Mouse (Mus musculus): ENCODE measurements around the gene Hipk3. TPM values are rescaled to one million over a fixed set of nuclear protein-coding genes. Genes with fewer than 3 reads are reported as not detected.

Gene Hipk3
- polyA plus RNA-seq, 1 experiment: 28.5 TPM

DNA sequence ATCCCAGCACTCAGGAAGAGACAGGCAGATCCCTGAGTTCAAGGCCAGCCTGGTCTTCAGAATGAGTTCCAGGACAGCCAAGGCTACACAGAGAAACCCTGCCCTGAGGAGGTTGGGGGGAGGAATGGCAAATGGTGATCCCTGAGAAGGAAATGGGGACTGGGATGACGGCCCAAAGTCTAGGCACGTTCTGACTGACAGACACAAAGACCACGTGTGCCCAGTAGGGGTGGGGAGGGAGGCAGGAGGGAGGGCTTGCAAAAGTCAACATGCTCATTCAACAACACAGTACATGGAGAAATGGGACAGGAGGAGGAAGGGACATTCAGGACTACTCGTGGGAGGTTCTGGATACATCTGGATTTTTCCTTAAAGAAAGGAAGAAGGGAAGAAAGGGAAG, 81.8 kb downstream of the Hipk3 start:
- no peak overlapping the region for H3K4me3 ChIP-seq (ENCODE audit: control insufficient read depth, insufficient read depth, low read length)
- WGBS: 32% methylated on average over 4 of the region's 4 CpGs
- H3K4me1 ChIP-seq (replicated peaks; ENCODE audit: control insufficient read depth, insufficient read depth, low read length): peaks cover 15% of the 10 kb centered on the region; the same call in 1 of the 2 replicates
- H3K36me3 ChIP-seq (ENCODE audit: control insufficient read depth, insufficient read depth, low read length): no peaks in the 10 kb centered on the region
- DNase-seq: no peak
- H3K27me3 ChIP-seq (ENCODE audit: control insufficient read depth, insufficient read depth, low read length): peaks cover 5% of the 10 kb centered on the region
- TF ChIP-seq CTCF (IDR thresholded peaks at IDR 0.05; ENCODE audit: borderline replicate concordance, control insufficient read depth, extremely low read depth, insufficient read depth, low read length, poor library complexity) (no peak), POLR2A (IDR thresholded peaks at IDR 0.05; ENCODE audit: control insufficient read depth, extremely low read depth, insufficient read depth, low read length, poor library complexity) (no peak)
- no peak overlapping the region for H3K27ac ChIP-seq (ENCODE audit: control insufficient read depth, insufficient read depth, low read length)

GRCm38 (mm10) chr2:104411806-104412205, 82.4 kb downstream of the Hipk3 start:
- DNase-seq: peak; percentile 34
- Histone ChIP-seq H3K27ac (ENCODE audit: control insufficient read depth, insufficient read depth, low read length) (no peak overlapping the region), H3K36me3 (ENCODE audit: control insufficient read depth, insufficient read depth, low read length) (no peaks in the 10 kb centered on the region), H3K4me1 (replicated peaks; ENCODE audit: control insufficient read depth, insufficient read depth, low read length) (peaks cover 15% of the 10 kb centered on the region; the same call in 1 of the 2 replicates), H3K4me3 (ENCODE audit: control insufficient read depth, insufficient read depth, low read length) (no peak overlapping the region), H3K27me3 (ENCODE audit: control insufficient read depth, insufficient read depth, low read length) (peaks cover 5% of the 10 kb centered on the region)
- WGBS: 54% methylated on average over 7 of the region's 7 CpGs
- no peak for TF ChIP-seq CTCF (IDR thresholded peaks at IDR 0.05; ENCODE audit: borderline replicate concordance, control insufficient read depth, extremely low read depth, insufficient read depth, low read length, poor library complexity)
- TF ChIP-seq POLR2A (IDR thresholded peaks at IDR 0.05; ENCODE audit: control insufficient read depth, extremely low read depth, insufficient read depth, low read length, poor library complexity): no peak

GRCm38 (mm10) chr2:104410963-104411545, 83.2 kb downstream of the Hipk3 start, which contains the start of gene D430041D05Rik:
Gene D430041D05Rik (minus strand): TSS chr2:104411013.
- no peak within 1 kb of the TSS for H3K27ac ChIP-seq (ENCODE audit: control insufficient read depth, insufficient read depth, low read length)
- peaks cover 15% of the 10 kb centered on the region; the same call in 1 of the 2 replicates for H3K4me1 ChIP-seq (replicated peaks; ENCODE audit: control insufficient read depth, insufficient read depth, low read length)
- no peaks in the 10 kb centered on the region for H3K36me3 ChIP-seq (ENCODE audit: control insufficient read depth, insufficient read depth, low read length)
- H3K27me3 ChIP-seq (ENCODE audit: control insufficient read depth, insufficient read depth, low read length): peaks cover 5% of the 10 kb centered on the region
- peak within 1 kb of the TSS; percentile 26 for H3K4me3 ChIP-seq (ENCODE audit: control insufficient read depth, insufficient read depth, low read length)
- WGBS: 65% methylated on average over 4 of the region's 4 CpGs
- DNase-seq: no peak
- no peak for TF ChIP-seq CTCF (IDR thresholded peaks at IDR 0.05; ENCODE audit: borderline replicate concordance, control insufficient read depth, extremely low read depth, insufficient read depth, low read length, poor library complexity)
- no peak for TF ChIP-seq POLR2A (IDR thresholded peaks at IDR 0.05; ENCODE audit: control insufficient read depth, extremely low read depth, insufficient read depth, low read length, poor library complexity)

GRCm38 (mm10) chr2:104409851-104410821, 84.1 kb downstream of the Hipk3 start:
- H3K4me3 ChIP-seq (ENCODE audit: control insufficient read depth, insufficient read depth, low read length): peak overlapping the region; percentile 26
- H3K4me1 ChIP-seq (replicated peaks; ENCODE audit: control insufficient read depth, insufficient read depth, low read length): peaks cover 15% of the 10 kb centered on the region; the same call in 1 of the 2 replicates
- peaks cover 5% of the 10 kb centered on the region for H3K27me3 ChIP-seq (ENCODE audit: control insufficient read depth, insufficient read depth, low read length)
- no peak for TF ChIP-seq POLR2A (IDR thresholded peaks at IDR 0.05; ENCODE audit: control insufficient read depth, extremely low read depth, insufficient read depth, low read length, poor library complexity)
- no peak for TF ChIP-seq CTCF (IDR thresholded peaks at IDR 0.05; ENCODE audit: borderline replicate concordance, control insufficient read depth, extremely low read depth, insufficient read depth, low read length, poor library complexity)
- no peaks in the 10 kb centered on the region for H3K36me3 ChIP-seq (ENCODE audit: control insufficient read depth, insufficient read depth, low read length)
- WGBS: 2% methylated on average over 107 of the region's 111 CpGs
- H3K27ac ChIP-seq (ENCODE audit: control insufficient read depth, insufficient read depth, low read length): no peak overlapping the region
- peak; percentile 53 for DNase-seq

- peaks cover 15% of the 10 kb centered on the region; the same call in 1 of the 2 replicates for H3K4me1 ChIP-seq (replicated peaks; ENCODE audit: control insufficient read depth, insufficient read depth, low read length)
- no peak for DNase-seq
- no peak overlapping the region for H3K27ac ChIP-seq (ENCODE audit: control insufficient read depth, insufficient read depth, low read length)
- H3K4me3 ChIP-seq (ENCODE audit: control insufficient read depth, insufficient read depth, low read length): no peak overlapping the region
- no peak for TF ChIP-seq CTCF (IDR thresholded peaks at IDR 0.05; ENCODE audit: borderline replicate concordance, control insufficient read depth, extremely low read depth, insufficient read depth, low read length, poor library complexity)
- TF ChIP-seq POLR2A (IDR thresholded peaks at IDR 0.05; ENCODE audit: control insufficient read depth, extremely low read depth, insufficient read depth, low read length, poor library complexity): no peak
- H3K27me3 ChIP-seq (ENCODE audit: control insufficient read depth, insufficient read depth, low read length): peaks cover 5% of the 10 kb centered on the region
- no peaks in the 10 kb centered on the region for H3K36me3 ChIP-seq (ENCODE audit: control insufficient read depth, insufficient read depth, low read length)
- 78% methylated on average over 7 of the region's 7 CpGs for WGBS
These were observed 85.9 kb downstream of the Hipk3 start for GRCm38 (mm10) chr2:104408351-104408750.

GRCm38 (mm10) chr2:104407913-104408312, 86.3 kb downstream of the Hipk3 start:
- 69% methylated on average over 4 of the region's 4 CpGs for WGBS

More at GRCm38 (mm10) chr2:104407913-104408312, 86.3 kb downstream of the Hipk3 start:
- H3K36me3 ChIP-seq (ENCODE audit: control insufficient read depth, insufficient read depth, low read length): no peaks in the 10 kb centered on the region
- H3K4me1 ChIP-seq (replicated peaks; ENCODE audit: control insufficient read depth, insufficient read depth, low read length): peaks cover 15% of the 10 kb centered on the region; the same call in 1 of the 2 replicates
- no peak overlapping the region for H3K27ac ChIP-seq (ENCODE audit: control insufficient read depth, insufficient read depth, low read length)
- TF ChIP-seq CTCF (IDR thresholded peaks at IDR 0.05; ENCODE audit: borderline replicate concordance, control insufficient read depth, extremely low read depth, insufficient read depth, low read length, poor library complexity) (no peak), POLR2A (IDR thresholded peaks at IDR 0.05; ENCODE audit: control insufficient read depth, extremely low read depth, insufficient read depth, low read length, poor library complexity) (no peak)
- H3K4me3 ChIP-seq (ENCODE audit: control insufficient read depth, insufficient read depth, low read length): no peak overlapping the region
- H3K27me3 ChIP-seq (ENCODE audit: control insufficient read depth, insufficient read depth, low read length): peaks cover 5% of the 10 kb centered on the region
- DNase-seq: no peak
